Mouse (Mus musculus): ENCODE results near the gene Aldoc.

DNA sequence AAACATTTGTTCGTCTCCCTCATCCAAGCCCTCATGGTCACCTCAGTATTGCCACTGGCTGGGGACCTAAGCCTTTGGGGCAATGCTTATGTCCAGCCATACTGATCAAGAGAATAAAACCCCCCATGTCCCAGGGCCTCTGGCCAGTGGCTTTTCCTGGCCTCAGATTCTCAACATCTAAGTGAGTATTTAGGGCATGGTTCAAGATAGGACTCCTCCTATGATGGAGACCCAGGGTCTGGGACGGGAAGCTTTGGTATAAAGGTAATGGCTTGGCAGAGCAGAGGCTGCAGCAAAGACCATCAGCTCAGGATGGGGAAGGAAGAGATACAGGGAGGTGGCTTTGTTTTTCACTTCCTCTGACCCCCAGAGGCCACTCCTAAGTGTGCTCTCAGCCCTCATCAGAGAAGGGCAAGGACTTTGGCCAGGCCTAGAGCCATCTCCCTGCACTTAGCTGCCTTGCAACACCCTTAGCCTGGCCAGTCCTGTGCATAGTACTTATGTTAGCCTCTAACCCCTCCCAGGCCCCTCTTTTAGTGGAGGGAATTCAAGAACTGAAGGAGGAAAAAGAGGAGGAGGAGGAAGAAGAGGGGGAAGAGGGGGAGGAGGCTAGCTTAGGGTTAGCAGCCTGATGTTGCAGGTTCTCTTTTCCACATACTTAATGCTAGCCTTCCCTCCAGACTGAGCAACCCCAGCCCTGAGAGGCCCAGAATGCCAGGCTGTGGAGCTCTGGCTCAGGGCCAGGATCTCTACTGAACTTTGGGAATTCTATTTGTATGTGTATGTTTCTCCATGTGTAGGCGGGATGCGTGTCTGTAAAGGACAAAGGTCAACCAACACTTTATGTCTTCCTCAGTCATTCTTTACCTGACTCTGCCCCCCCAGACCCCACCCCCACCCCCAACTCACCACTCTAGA lies 26.9 kb downstream of the Aldoc start:
- TF ChIP-seq TAL1 (IDR thresholded peaks at IDR 0.05; ENCODE audit: low read length) (no peak), GATA1 (IDR thresholded peaks at IDR 0.05; ENCODE audit: low read length) (no peak)
